Mouse (Mus musculus) ES-Bruce4 (cell line): ENCODE measurements around the gene Lrrc47.

Experiments used
- CTCF ChIP-seq: IDR thresholded peaks from one replicate; pipeline ENCODE4 v1.8.1; 2011; ENCODE audit warnings: low read depth, low read length
- EP300 ChIP-seq: IDR thresholded peaks from 2 replicates; pipeline ENCODE4 v1.6.1; 2011; ENCODE audit warnings: low read depth, low read length; ENCODE audit not compliant: insufficient read depth
- POLR2A ChIP-seq: IDR thresholded peaks from one replicate; pipeline ENCODE4 v1.8.1; 2011; ENCODE audit warnings: low read length; ENCODE audit not compliant: insufficient read depth

DNA sequence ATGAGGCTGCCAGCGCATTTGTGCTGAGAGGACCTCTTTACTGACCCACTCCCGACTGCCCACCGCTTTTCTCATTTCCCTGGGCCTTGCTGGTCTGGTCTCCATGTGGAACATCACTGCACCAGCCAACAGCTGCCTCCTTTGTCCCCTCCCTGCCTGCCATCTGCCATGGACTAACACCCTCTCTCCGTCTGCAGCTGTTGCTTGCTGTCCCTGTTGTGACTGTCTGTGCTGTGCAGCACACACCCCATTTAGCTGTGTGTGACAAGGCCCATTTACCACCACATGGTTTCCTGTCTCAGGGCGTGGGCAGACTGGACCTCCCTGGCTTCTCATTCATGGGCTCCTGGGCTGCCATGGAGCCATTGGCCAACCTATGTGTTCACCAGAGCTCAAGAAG lies 6.0 kb upstream of the Lrrc47 start:
- TF ChIP-seq CTCF (no peak), POLR2A (no peak), EP300 (no peak)
